Mouse (Mus musculus) embryonic facial prominence, embryonic 11.5 days (tissue): ENCODE measurements around the gene Uxs1. TPM values are rescaled to one million over a fixed set of nuclear protein-coding genes. Genes with fewer than 3 reads are reported as not detected.

Source experiments
- ATAC-seq: fragments of 200-750 bp; cut with Nextera tagmentation; replicated peaks from 2 replicates; pipeline ENCODE4 v1.8.0; 2017; ENCODE audit warnings: low read depth; ENCODE audit not compliant: insufficient number of reproducible peaks, low FRiP score, low TSS enrichment
- DNase-seq: peaks from one replicate; pipeline ENCODE4 v3.0.0-alpha.2; 2015; ENCODE audit warnings: low spot score
- H3K27ac ChIP-seq: fragments of 300-500 bp; sonication (generic); replicated peaks from 2 replicates; pipeline ENCODE4 v1.5.1; 2014; ENCODE audit warnings: mild to moderate bottlenecking, low read depth, low read length, control low read depth
- H3K27me3 ChIP-seq: fragments of 300-500 bp; sonication (generic); 2 replicates; pipeline ENCODE4 v1.6.1; 2014; ENCODE audit warnings: mild to moderate bottlenecking, low read length, moderate library complexity, mixed read lengths; ENCODE audit not compliant: control insufficient read depth, insufficient read depth
- H3K36me3 ChIP-seq: fragments of 300-500 bp; sonication (generic); replicated peaks from 2 replicates; pipeline ENCODE4 v1.6.1; 2014; ENCODE audit warnings: low read depth, mild to moderate bottlenecking, low read length, moderate library complexity, mixed read lengths; ENCODE audit not compliant: control insufficient read depth, insufficient read depth
- H3K4me1 ChIP-seq: fragments of 300-500 bp; sonication (generic); 2 replicates; pipeline ENCODE4 v1.6.1; 2014; ENCODE audit warnings: low read length, mixed read lengths; ENCODE audit not compliant: control insufficient read depth, insufficient read depth
- H3K4me2 ChIP-seq: fragments of 300-500 bp; sonication (generic); 2 replicates; pipeline ENCODE4 v1.6.1; 2014; ENCODE audit warnings: low read depth, mild to moderate bottlenecking, control low read depth, low read length, moderate library complexity
- H3K4me3 ChIP-seq: fragments of 300-500 bp; sonication (generic); 2 replicates; pipeline ENCODE4 v1.5.1; 2014; ENCODE audit warnings: low read depth, low read length, control low read depth
- H3K9ac ChIP-seq: fragments of 300-500 bp; sonication (generic); replicated peaks from 2 replicates; pipeline ENCODE4 v1.6.1; 2014; ENCODE audit warnings: mild to moderate bottlenecking, control low read depth, low read length
- H3K9me3 ChIP-seq: fragments of 300-500 bp; sonication (generic); replicated peaks from 2 replicates; pipeline ENCODE4 v1.6.1; 2016; ENCODE audit warnings: mild to moderate bottlenecking, low read length, inconsistent platforms, mixed read lengths; ENCODE audit not compliant: control insufficient read depth
- WGBS: fragments of 180-500 bp; shearing (Covaris S2); extraction: QIAGEN DNeasy Blood & Tissue Kit; methylation state at CpG from one replicate; pipeline ENCODE4 v1.1.7; 2014; 5-methylcytosine and 5-hydroxymethylcytosine counted together
- polyA plus RNA-seq: library from polyadenylated mRNA; unstranded; fragments of >200 nt; fragmentation: Nextera tagmentation; extraction: Ambion mirVana; gene quantifications from 2 replicates; pipeline ENCODE4 v1.2.1, GENCODE M21; 2014

Uxs1 gene
- polyA plus RNA-seq, 1 experiment from 2014 or later, result 24.8 TPM

DNA sequence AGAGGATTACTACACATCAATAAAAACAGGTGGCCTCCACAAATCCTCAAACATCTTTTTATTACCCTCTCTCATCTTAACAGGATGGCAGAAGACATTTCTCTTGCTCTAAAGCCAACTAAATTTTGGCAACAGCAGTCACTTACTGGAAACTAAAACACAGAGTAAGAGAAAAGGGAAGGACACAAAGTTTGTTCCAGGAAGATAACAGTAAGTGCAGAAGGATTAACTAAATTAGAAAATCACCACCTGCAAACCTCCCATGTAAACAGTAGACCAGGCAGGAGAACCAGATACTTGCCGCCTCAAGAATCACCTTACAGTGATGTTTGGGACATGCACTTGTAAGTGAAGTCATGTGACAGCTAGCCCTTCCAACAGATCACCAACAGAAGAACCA, 5.8 kb downstream of the Uxs1 start:
- 93% methylated on average over 1 of the region's 1 CpGs for WGBS
- Histone ChIP-seq H3K4me1 (no peaks in the 10 kb centered on the region), H3K4me3 (no peak overlapping the region), H3K27me3 (no peaks in the 10 kb centered on the region), H3K36me3 (no peaks in the 10 kb centered on the region), H3K4me2 (no peak overlapping the region), H3K27ac (no peak overlapping the region), H3K9me3 (no peaks in the 10 kb centered on the region), H3K9ac (no peak overlapping the region)
- ATAC-seq (no peak), DNase-seq (no peak)

DNA sequence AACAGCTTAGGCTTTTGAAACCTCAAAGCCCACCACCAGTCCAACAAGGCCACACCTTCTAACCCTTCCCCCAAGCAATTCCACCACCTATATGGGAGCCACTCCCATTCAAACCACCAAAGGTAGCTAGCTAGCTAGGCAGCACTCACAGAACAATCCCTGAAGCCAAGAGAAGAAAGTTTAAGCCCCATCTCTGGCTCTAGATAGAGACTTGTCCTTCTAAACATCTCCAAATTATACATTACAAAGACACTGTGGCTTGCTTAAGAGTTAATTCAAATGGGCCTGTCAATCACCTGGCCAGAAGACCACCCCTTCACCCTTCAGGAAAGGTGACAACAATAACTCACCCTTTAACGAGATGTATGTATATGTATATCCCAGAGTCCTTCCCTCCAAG, 7.0 kb downstream of the Uxs1 start:
- H3K4me2 ChIP-seq, result no peak overlapping the region
- ATAC-seq (no peak), DNase-seq (no peak)
- 53% methylated on average over 1 of the region's 1 CpGs for WGBS
- H3K9ac ChIP-seq, result no peak overlapping the region
- H3K4me1 ChIP-seq, result no peaks in the 10 kb centered on the region
- no peak overlapping the region for H3K27ac ChIP-seq
- no peaks in the 10 kb centered on the region for H3K27me3 ChIP-seq
- H3K9me3 ChIP-seq, result no peaks in the 10 kb centered on the region
- no peaks in the 10 kb centered on the region for H3K36me3 ChIP-seq
- H3K4me3 ChIP-seq, result no peak overlapping the region

- Histone ChIP-seq H3K4me1 (no peaks in the 10 kb centered on the region), H3K36me3 (no peaks in the 10 kb centered on the region), H3K4me2 (no peak overlapping the region), H3K9ac (no peak overlapping the region), H3K27ac (no peak overlapping the region), H3K27me3 (no peaks in the 10 kb centered on the region), H3K4me3 (no peak overlapping the region), H3K9me3 (no peaks in the 10 kb centered on the region)
- ATAC-seq, result no peak
- DNase-seq, result no peak
- WGBS, result 82% methylated on average over 2 of the region's 2 CpGs
Measured at GRCm38 (mm10) chr1:43819091-43819490, 8.5 kb downstream of the Uxs1 start.

GRCm38 (mm10) chr1:43818356-43818755, 9.2 kb downstream of the Uxs1 start:
- DNase-seq, result no peak
- H3K4me2 ChIP-seq, result no peak overlapping the region
- no peak overlapping the region for H3K27ac ChIP-seq
- no peaks in the 10 kb centered on the region for H3K27me3 ChIP-seq
- WGBS, result 89% methylated on average over 4 of the region's 4 CpGs
- no peaks in the 10 kb centered on the region for H3K4me1 ChIP-seq
- H3K9me3 ChIP-seq, result no peaks in the 10 kb centered on the region
- no peak for ATAC-seq
- no peak overlapping the region for H3K4me3 ChIP-seq
- no peaks in the 10 kb centered on the region for H3K36me3 ChIP-seq
- no peak overlapping the region for H3K9ac ChIP-seq

DNA sequence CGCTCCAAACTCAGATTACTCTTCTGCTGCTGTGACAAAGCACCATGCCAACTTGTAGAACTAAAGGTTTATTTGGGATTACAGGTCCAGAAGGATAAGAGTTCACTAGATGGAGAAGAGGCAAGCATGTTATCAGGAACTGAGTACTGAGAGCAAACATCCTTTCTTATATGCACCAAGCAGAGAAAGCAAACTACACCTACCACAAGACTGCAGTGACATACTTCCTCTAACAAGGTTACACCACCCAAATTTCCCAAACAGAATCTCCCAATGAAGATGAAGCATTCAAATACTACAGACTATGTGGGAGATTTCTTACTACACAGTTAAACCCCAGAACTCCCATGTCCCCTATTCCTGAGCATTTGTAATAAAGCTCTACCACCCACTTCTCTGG, 15.8 kb downstream of the Uxs1 start:
- no peak for ATAC-seq
- 97% methylated on average over 1 of the region's 1 CpGs for WGBS
- no peaks in the 10 kb centered on the region for H3K27me3 ChIP-seq
- DNase-seq, result no peak
- H3K36me3 ChIP-seq, result no peaks in the 10 kb centered on the region
- H3K9me3 ChIP-seq, result no peaks in the 10 kb centered on the region
- no peak overlapping the region for H3K9ac ChIP-seq
- no peak overlapping the region for H3K4me2 ChIP-seq
- no peak overlapping the region for H3K4me3 ChIP-seq
- H3K4me1 ChIP-seq, result no peaks in the 10 kb centered on the region
- no peak overlapping the region for H3K27ac ChIP-seq

GRCm38 (mm10) chr1:43811055-43811454, 16.5 kb downstream of the Uxs1 start:
- 79% methylated on average over 3 of the region's 3 CpGs for WGBS
- no peaks in the 10 kb centered on the region for H3K4me1 ChIP-seq
- no peaks in the 10 kb centered on the region for H3K27me3 ChIP-seq
- ATAC-seq (no peak), DNase-seq (no peak)
- no peak overlapping the region for H3K4me2 ChIP-seq
- no peak overlapping the region for H3K4me3 ChIP-seq
- no peak overlapping the region for H3K9ac ChIP-seq
- no peak overlapping the region for H3K27ac ChIP-seq
- no peaks in the 10 kb centered on the region for H3K36me3 ChIP-seq
- no peaks in the 10 kb centered on the region for H3K9me3 ChIP-seq

DNA sequence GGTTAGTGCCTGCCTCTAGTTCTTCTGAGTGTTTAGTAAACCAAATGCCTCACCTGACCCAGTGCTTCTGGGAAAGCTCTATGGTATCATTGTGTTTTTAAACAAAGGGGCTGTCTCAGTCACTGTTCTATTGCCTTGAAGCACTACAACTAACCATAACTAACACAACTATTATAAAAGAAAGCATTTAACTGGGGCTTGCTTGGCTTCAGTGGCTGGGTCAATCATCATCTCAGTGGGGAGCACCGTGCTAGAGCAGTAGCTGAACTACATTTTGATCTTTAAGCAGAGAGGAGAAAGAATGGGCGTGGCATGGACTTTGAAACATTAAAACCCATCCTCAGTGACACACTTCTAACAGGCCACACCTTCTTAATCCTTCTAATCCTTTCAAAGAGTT, 18.2 kb downstream of the Uxs1 start:
- DNase-seq (no peak), ATAC-seq (no peak)
- Histone ChIP-seq H3K27ac (no peak overlapping the region), H3K27me3 (no peaks in the 10 kb centered on the region), H3K4me3 (no peak overlapping the region), H3K9ac (no peak overlapping the region), H3K4me1 (no peaks in the 10 kb centered on the region), H3K4me2 (no peak overlapping the region), H3K36me3 (no peaks in the 10 kb centered on the region), H3K9me3 (no peaks in the 10 kb centered on the region)
- 86% methylated on average over 2 of the region's 2 CpGs for WGBS

- Histone ChIP-seq H3K9ac (no peak overlapping the region), H3K27ac (no peak overlapping the region), H3K4me2 (no peak overlapping the region), H3K4me1 (no peaks in the 10 kb centered on the region), H3K9me3 (no peaks in the 10 kb centered on the region), H3K27me3 (no peaks in the 10 kb centered on the region), H3K36me3 (no peaks in the 10 kb centered on the region), H3K4me3 (no peak overlapping the region)
- DNase-seq, result no peak
- WGBS, result 93% methylated on average over 1 of the region's 1 CpGs
- no peak for ATAC-seq
Measured at GRCm38 (mm10) chr1:43803906-43804474, 23.6 kb downstream of the Uxs1 start.
